Mouse (Mus musculus) heart, postnatal 4 days (tissue): ENCODE results near the gene Borcs5. TPM values are rescaled to one million over a fixed set of nuclear protein-coding genes. Genes with fewer than 3 reads are reported as not detected.

ENCODE experiments used
- total RNA-seq, 2 experiments: library from RNA; stranded (reverse); gene quantifications; 2 replicates each; pipeline ENCODE4 v1.2.3; 2021

Gene Borcs5
- total RNA-seq, 2 experiments from 2014 or later = 10.8 to 11.0 TPM

Other genes starting within 250 kb of the Borcs5 start
- gene Bcl2l14, start 243.2 kb upstream of the Borcs5 start, total RNA-seq = not detected
- 10 to 100 TPM; 48.6 to 50.9 TPM for gene Lrp6, start 72.5 kb upstream of the Borcs5 start, total RNA-seq
- gene Mansc1, start 7.0 kb upstream of the Borcs5 start, total RNA-seq = 1 to 10 TPM; 8.4 to 9.7 TPM
- 10 to 100 TPM; 32.4 to 34.9 TPM for gene Dusp16, start 153.1 kb downstream of the Borcs5 start, total RNA-seq
- 1 to 10 TPM; 2.4 to 2.8 TPM for gene Crebl2, start 190.6 kb downstream of the Borcs5 start, total RNA-seq